Mouse (Mus musculus): ENCODE measurements around the gene Kcna7.

DNA sequence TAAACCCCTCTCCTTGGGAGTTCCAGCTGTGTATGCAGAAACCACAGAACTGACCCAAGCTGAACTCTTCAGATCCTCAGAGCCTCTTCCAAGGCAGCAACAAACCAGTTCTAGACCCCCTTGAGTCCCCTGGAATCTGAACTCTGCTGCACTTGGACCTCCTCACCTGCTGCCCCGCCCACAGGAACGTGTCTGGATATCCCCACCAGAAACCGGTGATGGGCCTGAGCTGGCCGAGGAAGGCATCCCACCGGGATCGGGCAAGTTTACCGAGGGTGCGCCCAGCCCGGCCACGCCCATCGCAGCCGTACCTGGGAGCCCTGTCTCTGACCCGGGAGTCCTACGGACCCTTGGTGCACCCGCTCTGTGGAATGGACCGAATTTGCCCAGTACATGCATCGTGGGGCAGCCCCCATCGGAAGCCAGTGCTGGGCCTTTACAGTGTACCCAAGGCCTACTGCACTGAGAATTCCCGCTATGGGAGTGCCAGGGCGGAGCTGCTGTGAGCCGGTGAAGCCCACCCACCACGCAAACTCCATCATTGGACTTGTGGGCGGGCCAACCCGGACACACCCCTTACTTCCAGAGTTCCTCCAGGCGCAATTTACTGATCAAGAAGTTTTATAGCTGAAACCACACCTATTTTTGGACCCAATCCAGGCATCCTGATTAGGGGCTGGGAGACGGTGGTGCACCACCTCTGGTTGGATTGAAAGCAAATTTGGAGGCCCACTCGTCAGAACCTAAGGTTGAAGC, 14.6 kb downstream of the Kcna7 start:
- TF ChIP-seq CTCF (IDR thresholded peaks at IDR 0.05; ENCODE audit: low read depth, low read length) (no peak), POLR2A (IDR thresholded peaks at IDR 0.05; ENCODE audit: borderline replicate concordance, low read depth, low read length) (no peak)
